Mouse (Mus musculus): ENCODE measurements around the gene Slc9c1. TPM values are rescaled to one million over a fixed set of nuclear protein-coding genes. Genes with fewer than 3 reads are reported as not detected.
A peak's percentile ranks its signal among the peaks of the same experiment; 100 is the strongest.

Gene Slc9c1
- polyA plus RNA-seq, 1 experiment = not detected

- TF ChIP-seq GATA1 (IDR thresholded peaks at IDR 0.05; ENCODE audit: borderline replicate concordance, low read length) = no peak
- TF ChIP-seq FLI1 (IDR thresholded peaks at IDR 0.05; ENCODE audit: low read length) = no peak
Observed at GRCm38 (mm10) chr16:45572307-45572706, 37.2 kb downstream of the Slc9c1 start.

GRCm38 (mm10) chr16:45579883-45580282 is 44.8 kb downstream of the Slc9c1 start:
- no peaks in the 10 kb centered on the region for H3K27me3 ChIP-seq (replicated peaks)
- H3K9me3 ChIP-seq = no peaks in the 10 kb centered on the region
- peaks cover 40% of the 10 kb centered on the region for H3K4me1 ChIP-seq
- no peaks in the 10 kb centered on the region for H3K36me3 ChIP-seq (replicated peaks; ENCODE audit: low read length)
- TF ChIP-seq GATA1 (IDR thresholded peaks at IDR 0.05; ENCODE audit: borderline replicate concordance, low read length) (no peak), FLI1 (IDR thresholded peaks at IDR 0.05; ENCODE audit: low read length) (no peak)
- no peak overlapping the region for H3K4me3 ChIP-seq (replicated peaks)

More at GRCm38 (mm10) chr16:45572307-45572706, 37.2 kb downstream of the Slc9c1 start:
- Histone ChIP-seq H3K9me3 (no peaks in the 10 kb centered on the region), H3K4me3 (replicated peaks) (peak overlapping the region; percentile 4), H3K36me3 (replicated peaks; ENCODE audit: low read length) (no peaks in the 10 kb centered on the region), H3K4me1 (peaks cover 18% of the 10 kb centered on the region), H3K27me3 (replicated peaks) (no peaks in the 10 kb centered on the region)

- Histone ChIP-seq H3K4me3 (replicated peaks) (no peak overlapping the region), H3K9me3 (no peaks in the 10 kb centered on the region)
- TF ChIP-seq GATA1 (IDR thresholded peaks at IDR 0.05; ENCODE audit: borderline replicate concordance, low read length) (no peak), FLI1 (IDR thresholded peaks at IDR 0.05; ENCODE audit: low read length) (no peak)
Observed at GRCm38 (mm10) chr16:45582512-45582911, 47.4 kb downstream of the Slc9c1 start.

GRCm38 (mm10) chr16:45593656-45594055 is 58.5 kb downstream of the Slc9c1 start:
- TF ChIP-seq FLI1 (IDR thresholded peaks at IDR 0.05; ENCODE audit: low read length) (no peak), GATA1 (IDR thresholded peaks at IDR 0.05; ENCODE audit: borderline replicate concordance, low read length) (no peak)

More at GRCm38 (mm10) chr16:45582512-45582911, 47.4 kb downstream of the Slc9c1 start:
- peaks cover 29% of the 10 kb centered on the region for H3K4me1 ChIP-seq
- H3K27me3 ChIP-seq (replicated peaks) = no peaks in the 10 kb centered on the region
- no peaks in the 10 kb centered on the region for H3K36me3 ChIP-seq (replicated peaks; ENCODE audit: low read length)

GRCm38 (mm10) chr16:45595494-45595893 is 60.4 kb downstream of the Slc9c1 start:
- TF ChIP-seq FLI1 (IDR thresholded peaks at IDR 0.05; ENCODE audit: low read length) = no peak
- TF ChIP-seq GATA1 (IDR thresholded peaks at IDR 0.05; ENCODE audit: borderline replicate concordance, low read length) = no peak
- Histone ChIP-seq H3K36me3 (replicated peaks; ENCODE audit: low read length) (no peaks in the 10 kb centered on the region), H3K4me3 (replicated peaks) (no peak overlapping the region), H3K27me3 (replicated peaks) (no peaks in the 10 kb centered on the region), H3K4me1 (no peaks in the 10 kb centered on the region), H3K9me3 (no peaks in the 10 kb centered on the region)

More at GRCm38 (mm10) chr16:45593656-45594055, 58.5 kb downstream of the Slc9c1 start:
- no peaks in the 10 kb centered on the region for H3K9me3 ChIP-seq
- no peaks in the 10 kb centered on the region for H3K4me1 ChIP-seq
- no peaks in the 10 kb centered on the region for H3K36me3 ChIP-seq (replicated peaks; ENCODE audit: low read length)
- no peak overlapping the region for H3K4me3 ChIP-seq (replicated peaks)
- H3K27me3 ChIP-seq (replicated peaks) = no peaks in the 10 kb centered on the region

- H3K36me3 ChIP-seq (replicated peaks; ENCODE audit: low read length) = no peaks in the 10 kb centered on the region
- H3K9me3 ChIP-seq = no peaks in the 10 kb centered on the region
- TF ChIP-seq FLI1 (IDR thresholded peaks at IDR 0.05; ENCODE audit: low read length) = no peak
- no peak for TF ChIP-seq GATA1 (IDR thresholded peaks at IDR 0.05; ENCODE audit: borderline replicate concordance, low read length)
- peaks cover 59% of the 10 kb centered on the region for H3K4me1 ChIP-seq
- peak overlapping the region; percentile 72 for H3K4me3 ChIP-seq (replicated peaks)
- H3K27me3 ChIP-seq (replicated peaks) = no peaks in the 10 kb centered on the region
Observed at GRCm38 (mm10) chr16:45608481-45608954, 73.4 kb downstream of the Slc9c1 start.

GRCm38 (mm10) chr16:45609300-45609699 is 74.2 kb downstream of the Slc9c1 start:
- Histone ChIP-seq H3K36me3 (replicated peaks; ENCODE audit: low read length) (peaks cover 2% of the 10 kb centered on the region), H3K9me3 (no peaks in the 10 kb centered on the region), H3K4me3 (replicated peaks) (no peak overlapping the region), H3K4me1 (peaks cover 66% of the 10 kb centered on the region), H3K27me3 (replicated peaks) (no peaks in the 10 kb centered on the region)
- no peak for TF ChIP-seq GATA1 (IDR thresholded peaks at IDR 0.05; ENCODE audit: borderline replicate concordance, low read length)

- H3K4me1 ChIP-seq = peaks cover 75% of the 10 kb centered on the region
- peaks cover 6% of the 10 kb centered on the region for H3K36me3 ChIP-seq (replicated peaks; ENCODE audit: low read length)
- H3K9me3 ChIP-seq = no peaks in the 10 kb centered on the region
- peak within 1 kb of the TSS; percentile 82 for H3K4me3 ChIP-seq (replicated peaks)
- TF ChIP-seq FLI1 (IDR thresholded peaks at IDR 0.05; ENCODE audit: low read length) = no peak
- no peak for TF ChIP-seq GATA1 (IDR thresholded peaks at IDR 0.05; ENCODE audit: borderline replicate concordance, low read length)
- no peaks in the 10 kb centered on the region for H3K27me3 ChIP-seq (replicated peaks)
Observed at GRCm38 (mm10) chr16:45610267-45610666, 75.2 kb downstream of the Slc9c1 start, which contains the start of gene Gcsam. Gene Gcsam, plus strand, starts transcription at chr16:45610380.

GRCm38 (mm10) chr16:45613247-45613646 is 78.1 kb downstream of the Slc9c1 start:
- H3K9me3 ChIP-seq = no peaks in the 10 kb centered on the region
- TF ChIP-seq GATA1 (IDR thresholded peaks at IDR 0.05; ENCODE audit: borderline replicate concordance, low read length) = no peak
- no peak for TF ChIP-seq FLI1 (IDR thresholded peaks at IDR 0.05; ENCODE audit: low read length)

GRCm38 (mm10) chr16:45615944-45616343 is 80.8 kb downstream of the Slc9c1 start:
- Histone ChIP-seq H3K9me3 (no peaks in the 10 kb centered on the region), H3K27me3 (replicated peaks) (no peaks in the 10 kb centered on the region), H3K4me1 (peaks cover 89% of the 10 kb centered on the region), H3K36me3 (replicated peaks; ENCODE audit: low read length) (peaks cover 9% of the 10 kb centered on the region), H3K4me3 (replicated peaks) (no peak overlapping the region)
- no peak for TF ChIP-seq GATA1 (IDR thresholded peaks at IDR 0.05; ENCODE audit: borderline replicate concordance, low read length)
- TF ChIP-seq FLI1 (IDR thresholded peaks at IDR 0.05; ENCODE audit: low read length) = no peak

More at GRCm38 (mm10) chr16:45613247-45613646, 78.1 kb downstream of the Slc9c1 start:
- H3K27me3 ChIP-seq (replicated peaks) = no peaks in the 10 kb centered on the region
- peaks cover 88% of the 10 kb centered on the region for H3K4me1 ChIP-seq
- H3K4me3 ChIP-seq (replicated peaks) = peak overlapping the region; percentile 1
- H3K36me3 ChIP-seq (replicated peaks; ENCODE audit: low read length) = peaks cover 9% of the 10 kb centered on the region
